ENCODE assay signal across 18 mouse cellular contexts in genomic region chr12:108940255-108940654, GRCm38 (mm10).
"Had no signal": no experiment of that assay in that cellular context is flagged by ENCODE, and none has a peak within 500 bp of the region (broad histone marks: within the 10 kb centered on the region; RNA-seq: fewer than 3 reads in every experiment).

No protein-coding gene starts in this region.

- H3K9me3 ChIP-seq: kidney, embryonic 15.5 days; limb, embryonic 12.5 days; limb, embryonic 15.5 days; liver, embryonic 15.5 days; midbrain, embryonic 12.5 days; neural tube, embryonic 13.5 days had no signal

- H3K4me3 ChIP-seq: kidney, embryonic 15.5 days; limb, embryonic 12.5 days; limb, embryonic 15.5 days; liver, embryonic 15.5 days; midbrain, embryonic 12.5 days; myocyte; neural tube, embryonic 13.5 days had no signal

- H3K4me1 ChIP-seq: kidney, embryonic 15.5 days; liver, embryonic 15.5 days had no signal

- H3K9ac ChIP-seq: kidney, embryonic 15.5 days; limb, embryonic 12.5 days; limb, embryonic 15.5 days; liver, embryonic 15.5 days; midbrain, embryonic 12.5 days; neural tube, embryonic 13.5 days had no signal

- H3K4me2 ChIP-seq: kidney, embryonic 15.5 days; limb, embryonic 12.5 days; limb, embryonic 15.5 days; liver, embryonic 11.5 days; liver, embryonic 15.5 days; midbrain, embryonic 12.5 days; neural tube, embryonic 13.5 days had no signal

- H3K27me3 ChIP-seq: kidney, embryonic 15.5 days; limb, embryonic 12.5 days; limb, embryonic 15.5 days; liver, embryonic 15.5 days; midbrain, embryonic 12.5 days; neural tube, embryonic 13.5 days had no signal

- H3K27ac ChIP-seq: kidney, embryonic 15.5 days; limb, embryonic 12.5 days; limb, embryonic 15.5 days; liver, embryonic 15.5 days; midbrain, embryonic 12.5 days; neural tube, embryonic 13.5 days had no signal

- H3K36me3 ChIP-seq: kidney, embryonic 15.5 days; limb, embryonic 12.5 days; limb, embryonic 15.5 days; liver, embryonic 15.5 days; midbrain, embryonic 12.5 days; neural tube, embryonic 13.5 days had no signal

- ATAC-seq: intestine, postnatal 0 days; midbrain, embryonic 16.5 days had no signal

- DNase-seq: kidney, adult 2 months; kidney, postnatal 10 days; kidney, postnatal 36 days; left cerebral cortex, postnatal 4 days; lung, adult 2 months; lung, postnatal 14 days; lung, postnatal 4 days; retina, postnatal 1 day had no signal
